Mouse (Mus musculus) lung, embryonic 16.5 days (tissue): Measurements from ENCODE around the gene Nod1. TPM values are rescaled to one million over a fixed set of nuclear protein-coding genes. Genes with fewer than 3 reads are reported as not detected.

Experiments used
- ATAC-seq: fragments of 200-750 bp; cut with Nextera tagmentation; 2 replicates; pipeline ENCODE4 v1.8.0; 2017; ENCODE audit warnings: low read depth, mild to moderate bottlenecking, moderate library complexity
- H3K27ac ChIP-seq: fragments of 300-500 bp; sonication (generic); 2 replicates; pipeline ENCODE4 v1.5.1; 2014; ENCODE audit warnings: mild to moderate bottlenecking, control low read depth, low read length
- H3K27me3 ChIP-seq: fragments of 300-500 bp; sonication (generic); 2 replicates; pipeline ENCODE4 v1.6.1; 2014; ENCODE audit warnings: low read depth, low read length, mixed read lengths; ENCODE audit not compliant: control insufficient read depth, insufficient read depth
- H3K36me3 ChIP-seq: fragments of 300-500 bp; sonication (generic); 2 replicates; pipeline ENCODE4 v1.6.1; 2014; ENCODE audit warnings: low read length; ENCODE audit not compliant: control insufficient read depth, insufficient read depth
- H3K4me1 ChIP-seq: fragments of 300-500 bp; sonication (generic); replicated peaks from 2 replicates; pipeline ENCODE4 v1.6.1; 2014; ENCODE audit warnings: low read length, mixed read lengths; ENCODE audit not compliant: control insufficient read depth, insufficient read depth
- H3K4me2 ChIP-seq: fragments of 300-500 bp; sonication (generic); 2 replicates; pipeline ENCODE4 v1.6.1; 2014; ENCODE audit warnings: low read depth, low read length, control low read depth
- H3K4me3 ChIP-seq: fragments of 300-500 bp; sonication (generic); 2 replicates; pipeline ENCODE4 v1.5.1; 2014; ENCODE audit warnings: mild to moderate bottlenecking, low read length, control low read depth
- H3K9ac ChIP-seq: fragments of 300-500 bp; sonication (generic); 2 replicates; pipeline ENCODE4 v1.6.1; 2014; ENCODE audit warnings: low read length, control low read depth
- H3K9me3 ChIP-seq: fragments of 300-500 bp; sonication (generic); 2 replicates; pipeline ENCODE4 v1.6.1; 2016; ENCODE audit warnings: low read length; ENCODE audit not compliant: control insufficient read depth
- WGBS: fragments of 180-500 bp; shearing (Covaris S2); extraction: QIAGEN DNeasy Blood & Tissue Kit; methylation state at CpG from one replicate; pipeline ENCODE4 v1.1.7; 2014; 5-methylcytosine and 5-hydroxymethylcytosine counted together
- polyA plus RNA-seq: library from polyadenylated mRNA; unstranded; fragments of >200 nt; fragmentation: Nextera tagmentation; extraction: Ambion mirVana; gene quantifications from 2 replicates; pipeline ENCODE4 v1.2.1, GENCODE M21; 2015

Nod1 gene
- polyA plus RNA-seq, 1 experiment from 2014 or later, result 9.5 TPM

DNA sequence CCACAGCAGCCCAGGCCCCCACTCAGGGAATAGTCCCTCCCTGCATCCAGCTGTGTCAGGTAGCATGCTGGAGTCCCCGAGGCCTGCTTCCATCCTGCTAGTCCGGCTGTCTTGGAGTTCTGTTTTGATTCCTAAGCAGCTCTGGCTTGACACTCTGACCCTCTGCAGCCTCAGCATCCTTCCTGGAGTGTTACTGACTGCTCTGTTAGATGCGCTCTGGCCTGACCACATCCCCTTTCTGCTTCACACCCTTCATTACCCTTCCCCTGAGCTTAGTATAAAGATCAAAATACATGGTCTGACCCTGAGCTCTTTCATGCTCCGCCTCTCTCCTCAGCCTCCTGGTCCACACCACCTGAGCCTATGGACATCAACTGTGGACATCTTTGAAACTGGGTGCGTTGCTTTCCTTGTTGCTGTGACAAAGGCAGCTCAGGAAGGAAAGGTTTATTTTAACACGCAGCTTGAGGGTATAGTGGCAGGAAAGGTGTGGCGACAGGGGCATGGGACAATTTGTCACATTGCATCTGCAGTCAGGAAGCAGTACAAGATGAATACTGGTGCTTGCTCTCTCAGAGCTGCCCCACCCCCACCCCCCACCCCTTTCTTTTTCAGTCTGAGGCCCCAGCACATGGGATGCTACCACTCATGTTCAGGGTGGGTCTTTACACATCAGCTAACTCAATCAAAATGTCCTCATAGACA lies 46.5 kb downstream of the Nod1 start:
- no peaks in the 10 kb centered on the region; the same call in 1 of the 2 replicates for H3K36me3 ChIP-seq
- H3K27me3 ChIP-seq, result no peaks in the 10 kb centered on the region
- no peaks in the 10 kb centered on the region for H3K9me3 ChIP-seq
- H3K4me2 ChIP-seq, result no peak overlapping the region
- H3K27ac ChIP-seq, result no peak overlapping the region
- ATAC-seq, result peak; percentile 43; the same call in 1 of the 2 replicates
- H3K4me3 ChIP-seq, result no peak overlapping the region
- no peaks in the 10 kb centered on the region for H3K4me1 ChIP-seq
- H3K9ac ChIP-seq, result no peak overlapping the region
- 49% methylated on average over 7 of the region's 7 CpGs for WGBS

DNA sequence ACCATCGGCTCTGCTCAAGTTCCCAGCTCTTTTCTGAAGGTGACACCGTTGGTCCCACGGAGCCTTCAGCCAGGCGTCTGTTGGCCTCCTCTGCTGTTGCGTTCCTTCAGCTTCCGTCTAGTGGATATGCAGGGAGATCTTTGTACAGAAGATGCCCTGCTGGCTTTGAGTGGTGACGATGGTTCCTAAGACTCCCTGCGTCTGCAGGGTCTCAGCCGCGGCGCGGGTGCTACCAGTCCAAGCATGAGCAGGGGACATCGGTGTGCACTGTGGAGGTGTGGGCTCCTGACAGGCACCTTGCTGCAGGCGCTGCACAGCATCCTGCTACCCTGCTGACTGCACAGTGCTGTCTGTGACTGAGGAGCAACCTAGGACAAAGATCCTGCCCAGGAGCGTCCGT lies 47.9 kb downstream of the Nod1 start:
- Histone ChIP-seq H3K9ac (no peak overlapping the region), H3K4me2 (no peak overlapping the region), H3K36me3 (no peaks in the 10 kb centered on the region; the same call in 1 of the 2 replicates), H3K27me3 (no peaks in the 10 kb centered on the region), H3K9me3 (no peaks in the 10 kb centered on the region), H3K4me3 (no peak overlapping the region), H3K27ac (no peak overlapping the region), H3K4me1 (no peaks in the 10 kb centered on the region)
- no peak for ATAC-seq
- 92% methylated on average over 16 of the region's 16 CpGs for WGBS

DNA sequence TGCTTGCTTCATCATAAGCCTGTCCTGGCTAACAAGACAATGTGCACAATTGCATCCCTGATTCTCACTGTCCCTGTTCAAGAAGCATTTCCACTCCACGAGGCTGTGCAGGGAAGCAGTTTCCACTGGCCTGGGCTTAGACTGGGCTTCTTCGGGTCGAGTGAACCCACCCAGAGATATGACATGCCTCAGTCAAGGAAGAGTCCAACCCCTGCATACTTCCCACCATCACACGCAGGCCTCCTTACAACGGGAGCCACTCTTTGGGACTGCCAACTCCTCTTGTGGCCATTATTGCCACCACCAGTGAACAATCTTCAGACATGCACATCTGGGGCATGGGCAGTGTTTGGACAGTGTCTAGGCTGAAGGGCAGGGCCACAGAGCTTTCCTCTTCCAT lies 53.9 kb downstream of the Nod1 start:
- Histone ChIP-seq H3K4me1 (no peaks in the 10 kb centered on the region), H3K4me3 (no peak overlapping the region), H3K4me2 (no peak overlapping the region), H3K27me3 (no peaks in the 10 kb centered on the region), H3K27ac (no peak overlapping the region), H3K9ac (no peak overlapping the region), H3K36me3 (no peaks in the 10 kb centered on the region), H3K9me3 (no peaks in the 10 kb centered on the region)
- WGBS, result 87% methylated on average over 5 of the region's 5 CpGs
- ATAC-seq, result no peak

DNA sequence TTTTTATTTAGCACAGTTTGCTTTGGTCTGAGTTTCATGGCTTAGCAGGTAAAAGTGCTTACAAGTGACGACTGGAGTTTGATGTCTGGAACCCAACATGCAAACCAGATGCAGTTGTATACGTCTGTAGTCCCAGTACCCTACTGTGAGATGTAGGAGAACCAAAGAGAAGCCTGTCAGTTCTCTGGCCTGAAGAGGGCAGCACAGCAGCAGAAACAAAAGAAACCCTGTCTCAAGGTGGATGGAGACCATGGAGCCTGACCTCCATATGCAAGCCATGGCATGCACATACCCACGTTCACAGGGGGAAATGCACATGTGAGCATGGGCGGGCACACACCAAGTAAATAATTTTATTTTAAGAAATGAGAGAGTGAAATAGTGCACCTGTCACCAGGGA lies 54.9 kb downstream of the Nod1 start:
- Histone ChIP-seq H3K36me3 (no peaks in the 10 kb centered on the region), H3K9me3 (no peaks in the 10 kb centered on the region), H3K27ac (no peak overlapping the region), H3K4me2 (no peak overlapping the region), H3K9ac (no peak overlapping the region), H3K27me3 (no peaks in the 10 kb centered on the region), H3K4me1 (no peaks in the 10 kb centered on the region), H3K4me3 (no peak overlapping the region)
- ATAC-seq, result peak; percentile 31; the same call in 1 of the 2 replicates
- 24% methylated on average over 4 of the region's 4 CpGs for WGBS

DNA sequence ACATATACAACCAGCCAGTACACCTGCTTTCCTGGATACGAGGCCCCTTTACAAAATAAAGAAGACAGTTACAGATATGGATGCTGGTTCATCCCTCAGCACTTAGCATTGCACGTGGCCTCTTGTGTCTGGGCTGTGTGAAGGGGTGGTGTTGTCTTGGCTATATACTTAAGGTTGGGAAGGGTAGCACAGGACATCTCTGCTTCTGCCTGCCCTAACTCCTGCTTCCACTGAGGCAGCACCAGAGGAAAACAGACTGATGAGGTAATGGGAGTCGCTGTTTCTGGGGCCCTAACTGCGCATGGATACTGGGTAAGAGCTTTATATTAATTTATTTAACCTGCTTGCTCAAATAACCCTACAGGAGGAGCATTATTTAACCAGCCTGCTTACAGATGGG lies 55.5 kb downstream of the Nod1 start:
- no peaks in the 10 kb centered on the region for H3K4me1 ChIP-seq
- H3K27ac ChIP-seq, result no peak overlapping the region
- no peaks in the 10 kb centered on the region for H3K27me3 ChIP-seq
- H3K9ac ChIP-seq, result no peak overlapping the region
- H3K4me2 ChIP-seq, result no peak overlapping the region
- no peaks in the 10 kb centered on the region for H3K9me3 ChIP-seq
- ATAC-seq, result no peak
- no peak overlapping the region for H3K4me3 ChIP-seq
- no peaks in the 10 kb centered on the region for H3K36me3 ChIP-seq
- 60% methylated on average over 4 of the region's 4 CpGs for WGBS

DNA sequence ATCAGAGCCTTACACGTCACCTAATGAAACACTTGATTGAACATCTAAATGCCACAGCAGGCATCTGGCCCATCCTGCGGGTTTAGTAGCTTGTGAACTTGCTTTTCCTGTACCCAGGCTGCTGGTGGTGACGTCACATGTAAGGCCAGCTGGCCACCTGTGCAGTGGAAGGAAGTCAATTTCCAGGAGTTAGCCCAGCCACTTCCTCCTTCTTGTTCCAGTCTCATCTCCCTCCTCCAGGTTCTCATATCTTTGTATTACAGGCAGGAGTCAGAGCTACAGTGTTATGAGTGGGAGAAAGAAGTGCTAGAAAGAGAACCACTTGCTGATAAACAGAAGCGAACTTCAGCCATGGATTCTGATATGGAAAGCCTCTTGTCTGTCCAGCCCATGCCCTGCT lies 56.2 kb downstream of the Nod1 start:
- no peak overlapping the region for H3K4me3 ChIP-seq
- no peak for ATAC-seq
- no peaks in the 10 kb centered on the region for H3K4me1 ChIP-seq
- WGBS, result 40% methylated on average over 4 of the region's 4 CpGs
- H3K27ac ChIP-seq, result no peak overlapping the region
- H3K27me3 ChIP-seq, result no peaks in the 10 kb centered on the region
- no peak overlapping the region for H3K9ac ChIP-seq
- no peaks in the 10 kb centered on the region for H3K9me3 ChIP-seq
- H3K36me3 ChIP-seq, result no peaks in the 10 kb centered on the region
- H3K4me2 ChIP-seq, result no peak overlapping the region

GRCm38 (mm10) chr6:54914977-54915376 lies 57.4 kb downstream of the Nod1 start:
- H3K9ac ChIP-seq, result no peak overlapping the region
- 70% methylated on average over 4 of the region's 4 CpGs for WGBS
- H3K9me3 ChIP-seq, result no peaks in the 10 kb centered on the region
- ATAC-seq, result no peak
- no peak overlapping the region for H3K27ac ChIP-seq
- no peaks in the 10 kb centered on the region for H3K4me1 ChIP-seq
- H3K27me3 ChIP-seq, result no peaks in the 10 kb centered on the region
- H3K4me2 ChIP-seq, result no peak overlapping the region
- no peak overlapping the region for H3K4me3 ChIP-seq
- no peaks in the 10 kb centered on the region for H3K36me3 ChIP-seq

GRCm38 (mm10) chr6:54906053-54907040 lies 66.1 kb downstream of the Nod1 start:
- WGBS, result 73% methylated on average over 10 of the region's 10 CpGs

GRCm38 (mm10) chr6:54902547-54902946 lies 69.9 kb downstream of the Nod1 start:
- Histone ChIP-seq H3K27me3 (no peaks in the 10 kb centered on the region), H3K4me1 (no peaks in the 10 kb centered on the region), H3K4me2 (no peak overlapping the region), H3K36me3 (no peaks in the 10 kb centered on the region), H3K4me3 (no peak overlapping the region), H3K9me3 (no peaks in the 10 kb centered on the region), H3K27ac (no peak overlapping the region), H3K9ac (no peak overlapping the region)
- ATAC-seq, result no peak
- 76% methylated on average over 2 of the region's 2 CpGs for WGBS

More at GRCm38 (mm10) chr6:54906053-54907040, 66.1 kb downstream of the Nod1 start:
- Histone ChIP-seq H3K4me2 (no peak overlapping the region), H3K36me3 (no peaks in the 10 kb centered on the region), H3K9me3 (no peaks in the 10 kb centered on the region), H3K4me3 (no peak overlapping the region), H3K9ac (no peak overlapping the region), H3K27me3 (no peaks in the 10 kb centered on the region), H3K27ac (no peak overlapping the region), H3K4me1 (no peaks in the 10 kb centered on the region)
- no peak for ATAC-seq
